Mouse (Mus musculus) mouse trophoblast stem cell (cell line): Measurements from ENCODE around the gene Wdr86.
"Not testable (repeated sequence)": the region's sequence is repeated elsewhere in the genome, so short reads cannot be mapped to it uniquely, and the experiment has no call there.

ENCODE experiments used
- in situ Hi-C, 2 experiments: fragments of 300-500 bp; cut with MseI, MboI; formaldehyde crosslinking; loops; 2 replicates in 1 of 2; 3 replicates in 1 of 2; pipeline ENCODE4 v1.15.1; 2025

The Wdr86 gene

DNA sequence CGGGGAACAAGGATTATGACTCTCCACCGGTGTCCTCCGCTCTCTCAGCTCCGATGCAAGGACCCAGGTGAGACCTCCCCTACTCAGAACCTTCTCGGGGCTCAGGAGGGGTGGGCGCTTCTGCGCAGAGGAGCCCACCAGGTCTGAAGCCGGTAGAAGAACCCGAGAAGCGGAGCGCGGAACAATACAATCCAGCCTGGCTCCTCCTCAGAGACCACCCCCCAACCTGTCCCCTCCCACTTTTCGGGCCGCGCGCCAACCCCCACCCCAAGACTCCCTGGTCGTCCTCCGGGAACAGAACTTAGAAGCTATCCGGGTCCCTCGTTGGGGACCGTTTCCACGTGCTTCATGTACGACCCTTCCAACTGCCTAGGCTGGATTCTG lies at the start of gene Wdr86:
TSS of gene Wdr86 (minus strand) at position 240 of the 384 bp plus-strand sequence.
- in situ Hi-C loops = no loop called here

DNA sequence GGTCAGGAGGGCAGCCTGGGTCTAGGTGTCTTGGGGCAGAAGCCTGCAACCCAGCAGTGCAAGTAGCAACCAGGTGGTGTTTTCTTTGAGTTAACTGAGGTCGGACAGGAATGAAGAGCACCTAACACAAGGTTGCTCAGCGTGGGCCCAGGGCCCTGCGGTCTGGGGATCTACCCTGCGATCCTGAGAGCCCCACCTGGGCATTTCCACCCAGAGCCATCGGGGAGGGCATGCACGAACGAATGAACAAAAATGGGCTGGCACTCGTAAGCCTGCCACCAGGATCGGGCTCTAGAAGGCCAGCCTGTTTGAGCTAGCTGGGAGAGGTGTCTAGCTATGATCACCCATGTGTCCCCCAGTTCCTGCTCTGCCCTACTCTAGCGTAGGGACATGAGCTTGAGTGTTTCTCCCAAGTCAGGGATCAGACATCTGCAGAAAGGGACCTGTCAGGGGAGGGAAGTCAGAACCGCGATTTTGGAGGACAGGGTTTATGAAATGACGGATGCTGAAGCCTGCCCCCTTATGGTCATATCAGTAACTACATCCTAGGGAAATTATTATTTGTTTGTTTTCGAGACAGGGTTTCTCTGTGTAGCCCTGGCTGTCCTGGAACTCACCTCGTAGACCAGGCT lies 49.5 kb upstream of the Wdr86 start:
- in situ Hi-C loops = loop anchor here (5.0 to 10.0 kb wide), 2 partner anchors 105 to 108 kb away; no protein-coding TSS in a partner anchor

DNA sequence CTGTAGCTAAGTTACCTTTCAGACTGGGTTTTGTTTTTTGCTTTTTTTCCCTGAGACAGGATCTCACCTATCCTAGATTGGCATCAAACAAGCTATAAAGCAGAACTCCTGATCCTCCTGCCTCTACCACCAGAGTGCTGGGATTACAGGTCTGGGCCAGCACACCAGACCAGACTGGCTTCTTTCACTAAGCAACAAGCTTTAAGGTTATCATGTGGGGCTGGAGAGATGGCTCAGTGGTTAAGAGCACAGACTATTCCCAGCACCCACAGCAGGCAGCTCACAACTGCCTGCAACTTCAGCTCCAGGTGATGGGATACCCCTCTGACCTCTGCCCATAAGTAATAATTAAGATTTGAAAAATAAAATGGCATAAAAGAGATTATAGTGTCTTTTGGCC lies 48.8 kb upstream of the Wdr86 start:
- in situ Hi-C loops = no loop called here

DNA sequence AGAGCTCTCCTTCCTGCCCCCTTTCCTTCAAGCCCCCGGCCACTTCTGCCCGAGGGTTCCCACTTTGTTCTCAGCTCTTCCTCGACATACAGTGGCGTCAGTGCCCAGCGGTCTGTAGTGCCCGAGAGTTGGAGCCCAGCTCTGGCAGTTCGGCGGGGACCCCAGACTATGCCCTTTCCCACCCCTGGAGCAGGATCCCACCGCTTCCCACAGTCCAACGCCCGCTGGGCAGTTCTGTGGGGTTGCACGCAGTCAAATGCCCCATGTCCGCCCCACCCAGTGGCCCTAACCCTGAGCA lies 48.3 kb upstream of the Wdr86 start:
- in situ Hi-C loops = no loop called here

DNA sequence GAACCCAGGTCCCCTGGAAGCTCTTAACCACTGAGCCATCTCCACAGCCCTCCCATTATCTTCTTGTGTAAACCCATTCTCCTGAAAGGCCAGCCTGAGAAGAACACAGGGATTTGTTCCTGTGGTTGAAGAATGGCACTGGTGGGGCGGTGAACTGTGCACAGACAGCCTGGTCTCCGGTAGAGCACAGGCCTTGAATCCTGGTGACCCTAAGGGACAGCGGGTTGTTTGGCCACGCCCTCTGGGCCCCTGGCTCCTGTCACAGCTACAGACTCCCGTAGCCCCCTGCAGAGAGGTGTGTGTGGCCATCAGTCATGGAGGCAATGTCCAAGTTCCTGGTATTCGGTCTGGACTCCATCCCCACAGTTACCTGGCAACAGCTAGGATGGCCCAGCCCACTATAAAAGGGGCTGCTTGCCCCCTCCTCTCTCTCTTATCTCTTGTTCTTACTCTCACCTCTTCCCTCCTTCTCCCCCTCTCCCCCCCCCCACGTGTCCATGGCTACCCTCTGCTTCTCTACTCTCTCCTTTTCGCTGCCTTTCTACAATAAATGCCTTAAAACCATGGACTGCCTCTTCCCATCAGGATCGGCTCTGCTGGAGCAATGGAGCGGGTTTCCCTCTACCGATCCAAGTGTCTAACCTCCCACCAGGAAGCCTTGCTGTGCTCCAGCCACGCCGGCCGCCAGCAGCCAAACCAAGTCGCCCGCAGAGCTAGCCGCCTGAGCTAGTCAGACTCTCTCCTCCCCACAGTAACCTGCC lies 47.7 kb upstream of the Wdr86 start:
- in situ Hi-C loops = no loop called here

DNA sequence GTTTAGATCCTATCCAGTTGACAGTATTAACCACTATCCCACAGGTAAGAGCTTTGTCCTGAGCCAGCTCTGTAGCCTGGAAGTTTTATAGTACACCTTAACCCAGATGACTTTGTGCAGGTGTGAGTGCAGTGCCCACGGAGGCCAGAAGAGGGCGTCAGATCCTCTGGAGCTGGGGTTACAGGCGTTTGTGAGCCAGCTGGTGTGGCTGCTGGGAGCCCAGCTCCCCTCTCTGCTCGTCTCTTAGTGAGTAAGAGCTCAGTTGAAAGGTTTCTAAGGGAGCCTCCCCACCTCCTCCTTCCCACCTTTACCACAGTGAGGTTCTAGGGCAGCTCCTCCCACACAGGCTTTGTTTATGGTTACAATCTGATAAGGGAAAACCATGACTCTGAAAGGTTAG lies 46.2 kb upstream of the Wdr86 start:
- in situ Hi-C loops = no loop called here

DNA sequence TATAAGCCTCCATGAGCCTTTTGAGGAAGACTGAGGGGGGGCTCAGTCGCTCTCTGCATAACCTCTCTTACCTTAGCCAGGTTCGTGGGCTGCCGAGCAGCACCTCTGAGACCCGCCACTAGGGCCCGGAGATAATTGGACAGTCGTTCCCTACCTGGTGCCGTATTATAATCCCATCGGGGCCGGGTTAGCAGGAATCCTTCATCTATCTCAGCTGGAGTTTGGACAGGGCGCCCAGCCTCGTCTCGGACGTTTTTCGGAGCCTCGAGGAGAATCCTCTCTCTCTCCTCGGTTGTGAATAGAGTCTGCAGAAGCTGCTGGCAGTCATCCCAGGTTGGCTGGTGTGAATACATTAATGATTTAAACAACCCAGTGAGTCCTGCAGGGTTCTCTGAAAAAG lies 44.0 kb upstream of the Wdr86 start:
- in situ Hi-C loops = not testable (repeated sequence)

DNA sequence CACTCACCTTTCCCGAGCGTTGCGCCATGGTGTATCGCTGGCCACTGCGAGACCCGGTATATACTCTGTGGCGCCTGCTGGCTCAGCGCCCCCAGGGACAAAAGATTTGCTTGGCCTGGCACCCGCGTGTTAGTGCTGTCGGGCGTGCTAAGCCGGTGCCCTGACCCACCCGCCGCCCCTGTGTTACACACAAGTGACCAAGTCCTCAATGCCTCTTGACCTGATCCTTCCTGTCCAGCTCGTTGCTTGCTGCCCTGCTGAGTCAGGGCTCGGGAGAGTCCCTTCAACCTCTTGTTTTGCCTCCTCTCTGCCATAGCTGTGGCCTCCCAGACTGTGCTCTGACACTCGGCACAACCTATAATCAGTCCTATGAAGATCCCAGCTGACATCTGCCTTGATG lies 27.3 kb upstream of the Wdr86 start, which contains the start of gene Crygn:
TSS of gene Crygn (minus strand) at position 193 of the 400 bp plus-strand sequence.
- in situ Hi-C loops = no loop called here

DNA sequence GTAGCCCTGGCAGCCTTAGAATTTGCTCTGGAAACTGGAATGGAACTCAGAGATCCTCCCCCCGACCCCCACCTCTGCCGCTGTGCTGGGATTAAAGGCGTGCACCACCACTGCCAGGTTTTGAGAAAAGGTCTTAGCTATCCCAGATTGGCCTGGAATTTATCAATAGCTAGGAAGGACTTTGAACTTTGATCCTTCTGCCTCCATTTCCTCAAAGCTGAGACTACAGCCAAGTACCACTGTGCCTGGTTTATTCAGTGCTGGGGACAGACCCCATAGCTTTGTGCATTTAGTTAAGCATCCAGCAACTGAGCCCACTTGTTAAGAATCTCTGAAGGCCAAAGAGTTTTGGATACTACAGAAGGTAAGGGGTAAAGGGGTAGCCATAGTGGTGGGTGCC lies 26.4 kb upstream of the Wdr86 start:
- in situ Hi-C loops = no loop called here

DNA sequence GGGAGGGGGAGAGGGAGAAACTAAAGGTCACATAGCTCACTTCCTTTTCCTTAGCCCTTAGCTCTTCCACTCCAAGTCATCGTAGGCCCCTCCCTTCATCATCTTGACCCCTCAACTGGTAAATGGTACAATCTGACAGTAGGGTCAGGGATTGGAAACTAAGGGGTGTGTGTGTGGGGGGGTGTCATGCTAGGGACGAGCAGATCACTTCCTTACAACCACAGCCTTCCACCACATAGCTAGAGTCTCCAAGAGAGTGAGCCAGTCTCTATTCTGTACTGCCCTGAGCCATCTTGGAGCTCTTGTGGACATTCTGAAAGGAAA lies 21.6 kb upstream of the Wdr86 start:
- in situ Hi-C loops = no loop called here

DNA sequence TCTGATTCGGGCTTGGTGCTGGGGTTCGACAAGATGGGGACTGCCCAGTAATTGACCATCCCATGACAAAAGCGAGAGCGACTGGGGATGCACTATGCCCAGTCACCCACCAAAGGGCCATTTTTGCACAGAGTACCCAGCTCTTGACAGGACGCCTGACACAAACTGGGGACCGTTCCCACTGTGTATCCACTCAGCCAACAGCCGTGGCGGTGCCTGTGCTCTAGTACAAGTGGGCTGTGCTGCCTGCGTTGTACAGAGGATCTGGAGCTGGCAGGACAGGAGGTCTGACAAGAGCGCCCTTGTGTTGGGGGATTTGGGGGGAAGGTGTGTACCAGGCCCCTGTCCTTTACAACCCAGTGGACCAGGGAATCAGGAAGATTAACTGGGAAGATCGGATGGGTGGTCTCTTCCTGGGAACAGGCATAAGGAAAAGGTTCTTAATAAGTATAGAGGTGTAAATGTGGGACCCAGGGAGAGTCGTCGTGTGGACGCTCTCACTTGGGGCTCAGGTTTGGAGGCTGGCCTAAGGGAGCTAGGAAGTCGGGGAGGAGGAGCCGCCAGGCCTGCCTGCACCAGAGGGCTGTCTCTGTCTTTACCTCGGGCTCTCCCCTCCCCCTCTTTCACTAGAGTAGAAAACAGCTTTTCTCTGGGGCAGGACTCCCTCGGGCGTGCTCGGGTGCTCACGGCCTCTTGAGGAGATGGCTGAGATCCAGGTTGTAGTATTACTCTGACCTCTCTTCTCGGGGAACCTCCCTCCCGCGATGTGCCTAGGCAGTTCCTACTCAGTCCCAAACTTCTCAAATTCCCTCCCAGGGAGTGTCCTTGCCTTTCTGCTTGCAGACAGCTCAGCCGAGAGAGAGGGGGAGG lies 21.0 kb upstream of the Wdr86 start:
- in situ Hi-C loops = no loop called here

DNA sequence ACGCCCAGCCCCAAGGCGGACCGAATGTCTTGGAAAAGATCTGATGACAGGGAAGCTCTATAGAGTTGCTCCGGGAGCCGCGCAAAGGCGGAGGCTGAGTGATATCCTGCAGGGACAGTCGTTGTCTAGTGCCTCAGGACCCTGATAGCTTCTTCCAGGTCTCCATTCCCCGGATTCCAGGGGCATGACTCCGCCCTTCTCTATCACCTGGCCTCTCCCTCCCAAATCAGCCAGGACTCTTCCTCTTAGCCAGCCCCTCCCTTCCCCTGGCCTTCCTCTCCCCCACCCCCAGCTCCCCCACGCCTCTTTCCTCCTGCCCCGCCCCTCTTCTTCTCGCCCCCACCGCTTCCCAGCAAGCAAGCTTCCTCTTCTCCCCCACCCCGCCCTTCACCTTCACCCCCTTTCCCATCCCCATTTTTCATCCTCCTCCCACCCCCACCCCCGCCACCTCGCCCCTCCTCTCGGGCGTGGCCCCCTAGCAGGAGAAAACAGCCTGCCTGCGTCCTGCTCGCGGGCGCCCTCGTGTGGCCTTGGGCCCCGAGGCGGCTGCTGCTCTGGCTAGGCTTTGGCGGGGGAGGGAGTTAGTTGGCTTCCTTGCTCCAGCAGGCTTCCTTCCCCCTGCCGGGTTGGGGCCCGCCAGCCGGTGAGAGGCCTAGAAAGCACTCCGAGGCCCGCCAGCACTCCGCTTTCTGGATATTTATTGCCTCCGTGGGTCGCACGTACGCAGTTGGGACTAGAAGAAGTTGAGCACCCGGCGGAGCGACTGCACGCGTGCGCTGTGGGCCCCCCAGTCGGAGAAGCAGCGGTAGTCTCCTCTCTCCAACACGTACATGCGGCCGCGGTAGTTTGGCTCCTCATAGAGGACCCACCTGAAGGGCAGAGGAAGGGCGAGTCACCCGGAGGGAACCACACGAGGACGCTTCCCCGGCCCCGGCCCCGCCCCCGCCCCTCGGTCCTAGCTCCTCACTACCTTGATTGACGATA lies 20.1 kb upstream of the Wdr86 start:
- in situ Hi-C loops = no loop called here

DNA sequence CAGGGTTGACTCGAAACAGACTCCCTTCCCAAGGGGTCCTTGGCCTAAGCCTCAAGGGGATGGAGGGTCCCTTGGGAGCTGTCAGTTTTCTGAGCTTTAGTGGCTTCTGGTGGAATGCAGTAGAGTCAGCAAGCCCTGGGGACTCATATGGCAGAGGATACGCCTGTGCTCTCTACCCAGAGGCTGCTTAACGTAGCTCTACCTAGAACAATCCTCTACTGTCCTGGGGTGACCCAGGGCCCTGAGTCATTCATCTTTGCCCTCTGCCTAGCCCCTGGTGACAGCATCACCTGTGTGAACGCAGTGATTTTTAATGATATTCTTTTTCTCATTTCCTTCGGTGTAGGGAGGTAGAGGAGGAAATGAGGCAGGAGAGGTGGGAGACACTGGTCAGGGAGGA lies 19.2 kb upstream of the Wdr86 start:
- in situ Hi-C loops = no loop called here

DNA sequence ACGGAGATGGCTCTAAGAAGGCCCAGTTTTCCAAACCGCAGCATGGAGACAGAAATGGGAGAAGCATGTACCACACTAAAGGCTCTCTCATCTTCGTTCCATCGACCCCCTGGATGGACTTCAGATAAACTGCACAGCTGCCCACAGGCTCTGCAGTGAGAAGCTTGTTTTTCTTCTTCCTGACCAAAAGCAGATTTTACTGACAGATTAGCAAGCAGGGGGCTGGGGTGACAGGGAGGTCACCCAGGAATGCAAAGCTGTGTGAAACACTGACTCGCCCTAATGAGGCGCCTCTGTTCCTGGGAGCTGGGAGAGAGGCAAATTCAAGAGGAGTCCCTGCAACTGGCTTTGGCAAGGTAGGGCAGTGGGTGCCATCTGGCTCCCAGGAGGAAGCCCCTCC lies 17.0 kb upstream of the Wdr86 start:
- in situ Hi-C loops = no loop called here

DNA sequence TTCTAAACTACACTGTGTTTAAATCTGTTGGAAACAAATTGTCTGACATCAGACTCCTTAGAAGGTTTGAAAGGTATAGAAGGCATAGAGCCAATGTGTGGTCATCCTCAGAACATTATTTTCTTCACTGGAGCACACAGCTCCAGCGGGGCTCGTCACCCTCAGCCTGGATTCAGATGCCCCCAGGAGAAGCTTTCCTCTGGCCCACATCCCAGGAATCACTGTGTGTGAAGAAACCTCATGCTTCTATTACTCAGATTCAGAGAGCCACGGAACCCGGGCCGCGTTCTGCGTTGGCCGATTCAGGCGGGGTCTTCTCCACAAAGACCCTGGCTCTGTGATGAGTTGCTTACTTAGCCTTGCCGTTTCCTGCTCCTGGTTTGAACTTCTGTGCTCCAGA lies 13.4 kb upstream of the Wdr86 start:
- in situ Hi-C loops = no loop called here

DNA sequence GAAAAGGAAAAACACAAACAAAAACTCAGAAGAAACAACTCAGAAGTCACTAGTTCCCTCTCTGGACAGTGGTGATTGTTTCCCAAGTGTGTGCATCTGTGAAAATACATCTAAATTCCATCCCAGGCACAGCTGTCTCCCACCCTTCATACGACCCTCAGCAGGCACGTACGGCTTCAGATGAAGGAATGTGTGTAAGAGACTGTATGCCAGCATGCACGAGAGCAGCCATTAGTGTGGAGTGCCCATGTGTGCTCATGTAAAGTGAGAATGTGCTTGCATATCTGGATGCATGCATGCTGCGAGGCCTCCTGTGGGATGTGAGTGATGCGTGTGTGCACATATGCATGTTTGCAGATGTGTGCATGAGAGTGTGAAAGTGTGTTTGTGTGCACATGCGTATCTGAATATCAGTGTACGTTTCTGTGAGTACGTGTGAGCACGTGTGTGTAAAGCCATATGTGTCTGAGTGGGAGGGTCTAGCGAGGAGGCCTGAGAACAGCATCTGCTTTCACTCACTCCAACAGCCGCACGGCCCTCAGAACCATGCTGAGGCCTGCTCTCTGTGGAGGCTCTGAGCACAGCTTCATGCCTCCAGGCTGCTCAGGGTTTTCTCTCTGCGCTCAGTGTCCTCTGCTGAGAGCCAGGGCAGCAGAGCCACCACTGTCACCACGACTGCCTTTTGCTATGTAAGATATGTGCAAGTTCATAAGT lies 10.8 kb upstream of the Wdr86 start:
- in situ Hi-C loops = no loop called here

DNA sequence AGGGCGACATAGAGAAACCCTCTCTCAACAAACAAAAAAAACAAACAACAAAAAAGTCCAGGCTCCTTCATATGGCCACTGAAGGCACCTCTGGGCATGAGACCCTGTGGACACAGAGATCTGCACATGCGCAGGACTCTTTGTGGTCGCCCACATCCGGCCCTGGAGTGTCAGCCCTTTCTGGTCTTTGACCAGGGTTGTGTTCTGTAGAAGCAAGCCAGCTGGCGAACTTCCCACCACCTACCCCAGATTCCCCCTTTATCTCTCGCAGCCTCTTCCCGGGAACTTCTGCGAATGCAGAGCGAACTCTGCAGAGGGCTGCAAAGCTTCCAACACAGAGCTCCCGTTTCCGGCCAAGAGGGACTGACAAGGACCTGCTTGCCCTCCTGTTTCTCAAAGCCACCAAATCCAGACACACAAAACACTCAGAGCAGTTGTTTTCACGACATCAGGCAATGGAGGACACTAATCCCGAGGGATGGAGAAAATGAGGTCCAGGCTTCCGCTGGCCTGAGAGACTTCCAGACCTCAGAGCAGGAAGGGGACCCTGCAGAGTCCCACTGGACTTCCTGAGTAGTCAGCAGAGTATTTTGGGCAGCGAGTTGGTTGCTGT lies 8.7 kb upstream of the Wdr86 start:
- in situ Hi-C loops = no loop called here

DNA sequence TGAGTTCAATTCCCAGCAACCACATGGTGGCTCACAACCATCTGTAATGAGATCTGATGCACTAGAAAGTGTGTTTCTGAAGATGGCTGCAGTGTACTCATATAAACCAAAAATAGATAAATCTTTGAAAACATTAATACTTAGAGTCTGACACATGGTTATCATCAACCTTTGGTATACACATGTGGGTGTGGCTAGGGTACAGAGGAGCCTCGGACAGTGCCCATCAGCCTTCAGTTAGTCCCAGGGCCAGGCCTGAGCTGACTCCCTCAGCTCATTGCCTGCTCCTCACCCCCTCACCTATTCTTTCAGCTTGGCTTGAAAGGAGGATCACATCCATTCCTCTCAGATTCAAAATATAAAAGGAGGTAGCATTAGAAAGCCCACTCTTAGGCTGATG lies 8.0 kb upstream of the Wdr86 start:
- in situ Hi-C loops = no loop called here

DNA sequence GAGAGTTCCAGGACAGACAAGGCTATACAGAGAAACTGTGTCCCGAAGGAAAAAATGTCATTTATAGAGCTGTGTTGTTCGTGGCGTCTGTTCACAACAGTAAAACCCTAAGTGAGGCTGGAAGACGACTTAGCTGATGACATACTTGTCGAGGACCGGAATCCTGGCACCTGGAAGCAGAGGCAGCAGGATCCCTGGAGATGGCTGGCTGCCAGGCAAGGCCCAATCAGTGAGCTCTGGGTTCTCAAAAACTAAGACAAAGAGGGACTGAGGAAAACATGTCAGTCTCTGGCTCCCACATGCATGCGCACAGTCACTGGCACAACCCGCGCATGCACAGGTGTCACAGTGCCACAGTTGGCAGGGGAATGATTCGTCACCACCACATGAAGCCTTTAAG lies 7.1 kb upstream of the Wdr86 start:
- in situ Hi-C loops = no loop called here

DNA sequence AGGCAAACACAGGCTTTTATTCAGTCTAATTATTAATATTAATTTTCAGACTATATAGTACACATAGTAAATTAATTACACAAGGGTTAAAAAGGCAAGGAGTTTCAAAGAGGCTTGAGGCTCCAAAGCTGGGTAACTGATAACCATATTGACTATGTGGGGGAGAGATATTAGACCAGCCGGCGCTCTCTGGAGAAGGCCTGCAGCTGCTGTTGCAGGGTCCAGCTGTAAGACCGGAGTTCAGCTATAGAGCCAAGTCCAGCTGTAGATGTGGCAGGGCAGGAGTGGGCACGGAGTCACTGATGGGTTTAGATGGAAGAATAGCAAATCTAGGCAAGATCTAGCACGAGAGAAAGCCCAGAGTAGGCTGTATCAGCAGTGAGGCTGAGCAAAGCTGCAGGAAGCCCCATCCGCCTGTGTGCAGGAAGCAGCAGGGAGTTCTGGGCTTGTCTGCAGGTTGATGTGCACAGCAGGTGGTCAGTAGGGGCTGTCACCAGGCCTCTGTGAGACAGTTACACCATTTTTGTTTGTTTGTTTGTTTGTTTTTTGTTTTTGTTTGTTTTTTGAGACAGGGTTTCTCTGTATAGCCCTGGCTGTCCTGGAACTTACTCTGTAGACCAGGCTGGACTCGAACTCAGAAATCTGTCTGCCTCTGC lies 3.4 kb upstream of the Wdr86 start:
- in situ Hi-C loops = no loop called here
